Mouse (Mus musculus) heart, postnatal 14 days (tissue): ENCODE data around the gene Olfr1472. TPM values are rescaled to one million over a fixed set of nuclear protein-coding genes. Genes with fewer than 3 reads are reported as not detected.
"Not testable (repeated sequence)": the region's sequence is repeated elsewhere in the genome, so short reads cannot be mapped to it uniquely, and the experiment has no call there.

Experiments
- DNase-seq, 2 experiments: peaks; one replicate each; pipeline ENCODE4 v3.0.0; 2021 to 2022
- intact Hi-C: fragments of 180-260 bp; cut with DNase I; formaldehyde crosslinking; loops from one replicate; pipeline ENCODE4 v1.15.1; 2025
- long read RNA-seq, 2 experiments: library from polyadenylated mRNA; stranded (forward); transcript quantifications; one replicate each; pipeline ENCODE4 v2.0.0; 2021
- total RNA-seq, 2 experiments: library from RNA; stranded (reverse); gene quantifications; 2 replicates each; pipeline ENCODE4 v1.2.3; 2021

Gene Olfr1472
- total RNA-seq = not detected
- long read RNA-seq, experiment 1 = 0 reads
- long read RNA-seq, experiment 2 = 0 reads

DNA sequence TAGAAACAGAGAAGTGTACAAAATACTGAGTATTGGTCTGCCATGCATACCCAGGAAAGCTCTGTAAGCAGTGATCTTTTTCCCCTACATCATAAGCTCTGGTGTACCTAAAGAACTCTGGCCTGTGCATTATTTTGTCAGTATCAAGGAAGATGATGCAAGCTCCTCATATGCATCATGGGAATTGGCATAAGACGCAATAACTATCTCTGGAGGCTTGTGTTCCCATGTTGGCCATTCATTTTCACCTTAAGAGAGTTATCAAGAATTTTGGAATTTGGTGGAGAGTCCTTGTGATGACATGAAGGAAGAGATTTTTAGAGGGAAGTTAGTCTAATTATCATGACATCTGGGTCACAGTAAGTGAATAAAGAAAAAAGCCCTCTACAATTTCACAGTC, at the start of gene Olfr1472:
Gene Olfr1472, minus strand, starts transcription at position 101 of the 400 bp plus-strand sequence.
- intact Hi-C loops = no loop called here
- DNase-seq = no peak

GRCm38 (mm10) chr19:13500246-13500645, 44.4 kb upstream of the Olfr1472 start, which contains the start of gene Olfr1477:
Gene Olfr1477 (plus strand): TSS chr19:13500546.
- DNase-seq = no peak
- intact Hi-C loops = no loop called here

DNA sequence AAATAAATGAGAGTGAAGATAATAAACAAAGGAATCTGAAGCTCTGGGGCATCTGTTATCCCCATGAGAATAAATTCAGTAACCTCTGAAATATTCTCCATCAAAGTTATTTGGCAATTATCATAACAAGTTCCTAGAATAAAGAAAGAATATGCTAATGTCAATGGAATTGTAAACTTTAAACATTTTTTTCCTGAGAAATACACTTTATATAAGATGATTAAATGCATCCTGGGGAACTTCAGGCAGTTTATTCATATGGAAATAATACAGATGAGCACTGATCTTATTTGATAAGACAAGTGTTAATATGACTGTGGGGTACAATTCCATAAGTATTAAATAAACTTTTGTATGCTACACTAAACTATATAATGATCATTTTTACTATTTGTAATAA, 24.2 kb upstream of the Olfr1472 start, which contains the start of gene Olfr1475:
Gene Olfr1475, minus strand, starts transcription at position 101 of the 400 bp plus-strand sequence.
- intact Hi-C loops = no loop called here
- no peak for DNase-seq

DNA sequence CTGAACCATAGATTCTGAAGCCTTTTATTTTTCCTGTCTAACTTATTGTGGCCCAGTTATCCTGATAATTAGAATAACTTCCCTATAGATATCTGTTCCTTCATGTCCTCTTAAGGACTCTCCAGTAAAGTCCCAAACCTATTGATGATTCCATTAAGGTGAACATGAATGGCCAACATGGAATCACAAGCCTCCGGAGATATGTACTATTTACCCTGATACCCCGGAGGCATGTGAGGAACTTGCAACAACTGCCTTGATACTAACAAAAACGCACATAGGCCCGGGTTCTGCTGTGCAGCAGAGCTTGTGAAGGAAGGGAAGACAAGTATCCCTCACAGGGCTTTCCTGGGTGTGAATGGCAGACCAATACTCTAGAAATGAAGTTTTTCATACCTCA, 13.4 kb upstream of the Olfr1472 start, which contains the start of gene Olfr1474:
Gene Olfr1474, plus strand, starts transcription at position 301 of the 400 bp plus-strand sequence.
- intact Hi-C loops, DNase-seq: not testable (repeated sequence)

DNA sequence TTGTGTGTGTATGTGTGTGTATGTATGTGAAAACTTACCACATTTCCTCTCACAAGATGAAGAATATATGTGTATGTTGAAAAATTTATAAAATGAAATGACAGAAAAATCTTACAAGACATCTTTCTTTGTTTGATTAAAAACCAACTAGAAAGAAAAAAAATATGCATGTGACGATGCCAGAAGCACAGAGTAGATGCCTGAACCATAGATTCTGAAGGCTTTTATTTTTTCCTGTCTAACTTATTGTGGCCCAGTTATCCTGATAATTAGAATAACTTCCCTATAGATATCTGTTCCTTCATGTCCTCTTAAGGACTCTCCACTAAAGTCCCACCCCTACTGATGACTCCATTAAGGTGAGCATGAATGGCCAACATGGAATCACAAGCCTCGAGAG, 12.8 kb downstream of the Olfr1472 start, which contains the start of gene Olfr1471:
Gene Olfr1471, plus strand, starts transcription at position 301 of the 400 bp plus-strand sequence.
- intact Hi-C loops, DNase-seq: not testable (repeated sequence)

- intact Hi-C loops = no loop called here
- DNase-seq = no peak
Observed at GRCm38 (mm10) chr19:13407549-13407948, 48.3 kb downstream of the Olfr1472 start, which contains the start of gene Olfr1469. Gene Olfr1469 (plus strand): TSS chr19:13407849.

Other genes starting within 250 kb of the Olfr1472 start
- not detected for gene Olfr1463, start 224.8 kb downstream of the Olfr1472 start, total RNA-seq
- not detected for gene Olfr1465, start 140.5 kb downstream of the Olfr1472 start, total RNA-seq
- gene Olfr1466, start 117.2 kb downstream of the Olfr1472 start, total RNA-seq = not detected
- gene Olfr1467, start 93.8 kb downstream of the Olfr1472 start, total RNA-seq = not detected
- gene Olfr1469, start 48.2 kb downstream of the Olfr1472 start, total RNA-seq = not detected
- not detected for gene Olfr1471, start 12.7 kb downstream of the Olfr1472 start, total RNA-seq
- not detected for gene Olfr1474, start 13.5 kb upstream of the Olfr1472 start, total RNA-seq
- not detected for gene Olfr1475, start 24.1 kb upstream of the Olfr1472 start, total RNA-seq
- gene Olfr1477, start 44.5 kb upstream of the Olfr1472 start, total RNA-seq = not detected
- not detected for gene Olfr1480, start 71.8 kb upstream of the Olfr1472 start, total RNA-seq
- gene Olfr1484, start 127.4 kb upstream of the Olfr1472 start, total RNA-seq = not detected
- gene Olfr1487, start 161.3 kb upstream of the Olfr1472 start, total RNA-seq = not detected
- not detected for gene Olfr1489, start 175.5 kb upstream of the Olfr1472 start, total RNA-seq
- not detected for gene Olfr1490, start 195.0 kb upstream of the Olfr1472 start, total RNA-seq
- gene Olfr1491, start 241.2 kb upstream of the Olfr1472 start, total RNA-seq = not detected